Mouse (Mus musculus) G1E (cell line): ENCODE data around the gene Ubash3b.

Experiments
- CTCF ChIP-seq: IDR thresholded peaks from 2 replicates; pipeline ENCODE4 v1.5.1; 2012; ENCODE audit warnings: low read depth, low read length, inconsistent platforms, mixed read lengths
- GATA1 ChIP-seq: IDR thresholded peaks from 2 replicates; pipeline ENCODE4 v1.6.1; 2012; ENCODE audit warnings: borderline replicate concordance, low read length, inconsistent platforms, mixed read lengths
- POLR2AphosphoS5 ChIP-seq: IDR thresholded peaks from 2 replicates; pipeline ENCODE4 v1.6.1; 2012; ENCODE audit warnings: low read depth, low read length, inconsistent platforms; ENCODE audit not compliant: insufficient replicate concordance

DNA sequence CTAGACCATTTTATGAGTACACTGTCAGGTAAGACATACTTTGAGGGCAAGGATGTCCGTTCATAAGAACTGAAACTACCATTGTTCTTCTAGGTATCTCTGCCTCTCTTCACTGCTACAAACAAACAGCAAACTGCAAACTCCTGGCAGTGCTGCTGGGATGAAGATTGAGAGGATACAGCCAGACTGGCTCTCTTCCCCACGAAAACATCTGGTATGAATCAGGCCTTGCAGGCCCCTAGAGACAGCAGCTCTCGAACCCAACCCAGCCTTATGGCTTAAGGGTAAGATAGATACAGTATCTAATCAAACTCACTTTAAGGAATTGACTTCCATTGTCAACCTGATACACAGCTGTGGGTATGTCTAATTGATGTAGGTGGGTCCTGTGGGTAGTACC is 11.7 kb upstream of the Ubash3b start:
- TF ChIP-seq CTCF (no peak), GATA1 (no peak), POLR2AphosphoS5 (no peak)
